Comparison of ENCODE assay signal across 19 mouse cellular contexts in the genomic region with DNA sequence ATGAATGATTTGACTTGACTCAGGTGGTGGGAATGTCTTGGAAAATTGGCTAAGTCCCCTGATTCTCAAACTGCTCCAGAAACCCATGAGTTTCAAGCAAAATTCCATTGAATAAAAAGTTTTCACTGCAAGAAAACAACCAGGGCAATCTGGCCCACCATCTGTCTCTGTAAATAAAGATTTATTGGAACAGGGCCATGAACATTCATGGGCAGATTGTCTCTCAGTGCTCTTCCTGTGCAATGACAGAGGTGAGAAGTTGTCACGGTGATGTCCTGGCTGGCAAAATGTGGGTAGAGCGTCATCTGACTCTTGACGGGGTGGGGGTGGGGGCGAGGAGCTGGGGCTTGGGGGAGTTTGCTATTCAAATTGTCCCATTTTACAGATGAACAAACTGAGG. TPM values are rescaled to one million over a fixed set of nuclear protein-coding genes. Genes with fewer than 3 reads are reported as not detected.
A peak's percentile ranks its signal among the peaks of the same experiment; 100 is the strongest.
DNase-seq lines count a peak whose midpoint lies in the region; TF ChIP-seq lines count a peak whose summit lies in the region.
"Had no signal": no experiment of that assay in that cellular context is flagged by ENCODE, and none has a peak within 500 bp of the region (broad histone marks: within the 10 kb centered on the region; RNA-seq: fewer than 3 reads in every experiment).

No protein-coding gene starts in this region.

- H3K27ac ChIP-seq in left cerebral cortex, adult 2 months: no peak overlapping the region
- H3K27ac ChIP-seq: embryonic facial prominence, embryonic 13.5 days; hindbrain, embryonic 13.5 days; kidney, postnatal 0 days; midbrain, embryonic 15.5 days; stomach, embryonic 15.5 days had no signal

- intact Hi-C loops in left cerebral cortex, postnatal 25 days (cut with DNase I): no loop called here
- intact Hi-C loops in left cerebral cortex, adult 2 months (cut with DNase I): no loop called here

- TF ChIP-seq CTCF in left cerebral cortex, adult 2 months (IDR thresholded peaks at IDR 0.05): no peak

- no peak overlapping the region for H3K4me3 ChIP-seq in left cerebral cortex, adult 2 months
- H3K4me3 ChIP-seq: embryonic facial prominence, embryonic 13.5 days; hindbrain, embryonic 13.5 days; midbrain, embryonic 15.5 days; stomach, embryonic 15.5 days had no signal

- peak; percentile 22 to 48 for DNase-seq in left cerebral cortex, postnatal 25 days (ENCODE audit: low spot score in 2 of 2)
- no peak for DNase-seq in left cerebral cortex, adult 2 months (ENCODE audit: extremely low spot score in 1 of 2, low spot score in 2 of 2)
- DNase-seq in cerebellum, adult 9-10 months: peak; percentile 76
- peak; percentile 64 for DNase-seq in layer of hippocampus, adult 11-12 months (ENCODE audit: low spot score)
- peak; percentile 41 to 57 for DNase-seq in layer of hippocampus, postnatal 36 days
- no peak for DNase-seq in thymus, postnatal 4 days
- no peak for DNase-seq in spleen, postnatal 36 days (ENCODE audit: low spot score in 2 of 2)
- DNase-seq: adrenal gland, adult 2 months; gastrocnemius, postnatal 36 days; heart, postnatal 14 days; lung, postnatal 10 days; retina, postnatal 1 day; spleen, adult 18-20 months had no signal

RNA-seq across cellular contexts. Expression of a gene that starts 24.8 kb away (rescaled TPM):
- not detected for total RNA-seq in left cerebral cortex, postnatal 25 days (2021)
- under 1 TPM in 1 of 2 experiments, not detected in 1; 0.18 TPM for total RNA-seq in left cerebral cortex, adult 2 months (2021)
- under 1 TPM in 1 of 2 experiments, not detected in 1; 0.15 TPM for total RNA-seq in layer of hippocampus, postnatal 36 days (2021)
- total RNA-seq: adrenal gland, adult 2 months; gastrocnemius, postnatal 36 days; heart, postnatal 14 days; megakaryocyte, adult 5-6 weeks had no signal

Comparison
In these comparisons a context has a peak if more than half of its experiments do, and no peak if none do; other contexts are left out.
1. DNase-seq: peak in left cerebral cortex, postnatal 25 days (2 of 2), cerebellum, adult 9-10 months (single experiment), layer of hippocampus, adult 11-12 months (single experiment) and layer of hippocampus, postnatal 36 days (2 of 2); none in left cerebral cortex, adult 2 months (0 of 2), thymus, postnatal 4 days (single experiment) and spleen, postnatal 36 days (0 of 2).